Mouse (Mus musculus): ENCODE measurements at regions not wholly inside any gene's neighbourhood (a gene's known extent, or its start where the extent isn't known, plus 50 kb on each side); places are given as distances from the start of the nearest gene placed in this dataset.
A peak's percentile ranks its signal among the peaks of the same experiment; 100 is the strongest.
"Not testable (repeated sequence)": the region's sequence is repeated elsewhere in the genome, so short reads cannot be mapped to it uniquely, and the experiment has no call there.

DNA sequence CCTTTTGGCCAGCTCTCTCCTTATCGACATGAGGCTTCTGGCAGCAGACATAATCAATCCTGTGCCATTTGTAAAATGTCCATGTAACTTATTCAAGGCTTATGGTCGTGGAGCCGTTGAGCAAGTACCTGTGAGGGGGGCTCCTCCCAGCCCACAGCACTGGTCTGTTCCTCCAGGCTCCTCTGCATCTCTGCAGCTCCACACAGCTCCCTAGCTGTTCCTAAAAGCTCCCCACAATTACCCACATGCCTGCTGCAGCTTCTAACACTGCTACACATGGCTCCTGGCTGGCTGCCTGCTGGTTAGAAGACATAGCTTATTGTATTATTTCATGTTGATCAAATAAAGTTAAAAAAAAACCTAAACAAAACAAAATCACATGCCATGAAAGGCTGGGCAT, 77.9 kb downstream of the Tcp10c start:
- DNase-seq (ENCODE audit: low read depth), result not testable (repeated sequence)

DNA sequence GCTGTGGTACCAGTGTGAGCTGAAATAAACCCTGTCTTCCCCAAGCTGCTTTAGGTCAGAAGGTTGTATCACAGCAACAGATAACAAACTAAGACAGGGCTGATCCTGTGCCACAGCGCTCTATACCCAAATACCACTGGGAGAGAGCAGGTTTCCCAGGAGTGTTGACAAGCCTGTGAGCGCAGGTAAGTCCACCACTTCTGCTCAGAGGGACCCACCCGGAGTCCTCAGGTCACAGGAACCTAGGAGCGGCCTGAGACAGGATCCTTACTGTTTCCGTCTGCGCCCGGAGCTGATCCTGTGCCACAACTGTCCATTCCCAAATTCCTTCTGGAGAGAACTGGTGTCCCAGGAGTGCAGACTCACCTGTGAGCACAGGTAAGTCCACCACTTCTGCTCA, 79.8 kb downstream of the Tcp10c start:
- DNase-seq (ENCODE audit: low read depth), result not testable (repeated sequence)

DNA sequence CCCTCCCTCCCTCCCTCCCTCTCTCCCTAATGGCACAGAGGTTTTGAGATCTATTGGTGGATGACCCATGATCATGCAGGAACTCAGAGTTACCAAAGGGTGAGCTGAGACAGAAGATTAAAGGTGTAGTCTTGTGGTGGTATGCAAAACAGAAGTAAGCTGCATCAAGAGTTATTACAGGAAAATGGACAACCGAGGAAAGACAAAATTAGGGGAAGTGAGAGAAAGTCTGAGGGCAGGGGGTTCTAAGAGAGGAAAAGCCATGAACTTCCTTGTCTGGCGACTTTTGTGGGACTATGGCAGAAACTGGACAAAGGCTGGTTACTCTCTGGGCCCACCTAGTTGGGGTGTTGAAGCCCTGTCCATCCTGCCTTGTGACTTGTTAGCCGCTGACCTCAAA, 84.4 kb downstream of the Tcp10c start:
- DNase-seq (ENCODE audit: low read depth), result not testable (repeated sequence)

DNA sequence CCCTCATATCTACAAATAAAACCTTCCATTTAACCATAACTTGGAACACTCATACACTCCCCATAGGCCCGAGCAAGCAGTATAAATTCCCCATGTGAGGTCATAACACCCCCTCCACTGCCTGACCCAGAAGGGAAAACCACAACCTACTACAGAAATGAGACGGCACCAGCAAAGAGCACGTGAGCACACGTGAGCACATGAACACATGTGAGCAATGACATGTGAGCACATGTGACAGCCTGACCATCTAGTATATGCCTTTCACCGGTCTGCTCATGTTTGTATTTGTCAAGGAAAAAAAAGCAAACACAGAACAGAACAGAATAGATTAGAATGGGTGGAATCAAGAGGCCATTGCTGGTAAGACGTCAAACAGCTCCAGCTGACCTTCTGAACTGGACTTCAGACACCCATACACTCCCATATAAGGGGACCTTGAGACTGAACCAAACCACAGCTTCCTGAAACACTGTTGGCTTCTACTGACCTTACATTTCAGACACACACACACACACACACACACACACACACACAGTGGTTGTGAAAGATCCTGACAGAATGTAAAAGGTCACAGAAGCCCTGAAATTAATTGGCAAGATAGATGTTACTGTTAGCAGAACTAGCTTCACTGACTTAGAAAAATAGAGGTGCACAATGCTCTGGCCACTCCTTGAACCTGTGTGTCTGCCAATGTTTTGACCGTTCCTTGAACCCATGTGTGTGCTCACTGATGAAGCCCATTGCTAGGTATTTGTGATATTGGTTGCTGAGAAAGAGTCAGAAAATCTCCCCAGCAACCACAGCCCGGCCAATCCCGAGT, 86.5 kb downstream of the Tcp10c start:
- not testable (repeated sequence) for DNase-seq (ENCODE audit: low read depth)

DNA sequence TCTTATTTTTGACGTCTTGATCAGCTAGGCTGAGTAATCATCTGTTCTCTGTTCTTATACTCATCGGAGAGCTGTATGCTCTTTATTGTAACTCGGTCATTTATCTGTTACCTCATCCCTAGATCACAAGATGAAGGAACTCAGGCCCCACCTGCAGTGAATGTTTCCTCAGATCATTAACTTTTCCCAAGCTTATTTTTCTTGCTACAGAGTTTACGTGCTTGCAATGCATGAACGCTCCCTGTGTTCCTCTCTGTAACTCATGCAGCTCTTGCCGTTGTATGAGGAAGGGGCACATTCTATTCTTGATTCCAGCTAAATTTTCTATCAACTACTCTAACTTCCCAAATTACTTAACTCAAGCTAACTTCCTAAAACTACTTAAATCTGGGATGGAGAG, 87.9 kb downstream of the Tcp10c start:
- not testable (repeated sequence) for DNase-seq (ENCODE audit: low read depth)

DNA sequence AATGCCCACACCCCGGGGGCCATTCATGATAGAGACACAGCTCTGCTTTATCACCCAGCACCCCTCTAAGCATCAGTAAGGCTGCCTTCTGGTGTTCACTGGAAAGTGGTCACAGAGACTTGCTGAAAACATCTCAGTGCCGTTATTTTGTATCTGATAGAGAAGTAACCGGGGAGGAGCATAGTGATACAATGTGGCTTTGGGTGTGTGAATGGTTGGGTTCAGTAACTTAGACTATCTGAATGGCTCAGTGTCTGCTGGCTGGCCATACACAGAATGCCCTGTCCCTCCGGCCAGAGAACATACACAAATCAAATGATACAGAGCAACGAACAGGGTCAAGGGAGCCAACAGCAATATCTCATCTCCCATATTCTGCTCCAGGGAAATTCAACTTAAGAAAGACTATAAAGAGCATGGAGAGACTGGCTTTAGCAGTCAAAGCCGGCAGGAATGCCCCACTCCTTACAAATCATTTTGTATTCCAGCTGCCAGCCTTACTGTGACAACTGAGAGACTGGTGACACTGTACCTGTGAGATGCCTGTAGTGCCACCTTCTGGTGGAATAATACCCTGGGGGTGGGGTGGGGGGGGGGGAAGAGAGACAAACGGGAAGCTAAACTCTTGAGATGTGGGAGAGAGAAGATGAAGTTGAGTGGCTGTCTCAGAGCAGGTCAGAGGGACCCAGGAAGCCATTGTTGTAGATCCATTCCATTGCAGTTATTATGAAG, 102.7 kb downstream of the Tcp10c start:
- not testable (repeated sequence) for DNase-seq (ENCODE audit: low read depth)

DNA sequence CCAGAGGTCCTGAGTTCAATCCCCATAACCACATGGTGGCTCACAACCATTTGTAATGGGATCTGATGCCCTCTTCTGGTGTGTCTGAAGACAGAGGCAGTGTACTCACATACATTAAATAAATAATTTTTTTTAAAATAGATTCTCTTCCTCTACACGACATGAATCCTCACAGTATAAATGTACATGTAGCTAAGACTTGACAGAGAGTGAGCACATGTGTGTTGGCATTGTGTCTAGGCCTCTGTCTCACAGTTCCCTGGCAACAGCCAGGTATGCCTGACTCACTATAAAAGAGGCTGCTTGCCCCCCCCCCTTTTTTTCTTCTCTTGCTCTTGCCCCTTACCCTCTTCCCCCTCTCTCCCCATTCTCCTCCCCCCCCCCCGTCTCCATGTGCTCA, 103.6 kb downstream of the Tcp10c start:
- not testable (repeated sequence) for DNase-seq (ENCODE audit: low read depth)

DNA sequence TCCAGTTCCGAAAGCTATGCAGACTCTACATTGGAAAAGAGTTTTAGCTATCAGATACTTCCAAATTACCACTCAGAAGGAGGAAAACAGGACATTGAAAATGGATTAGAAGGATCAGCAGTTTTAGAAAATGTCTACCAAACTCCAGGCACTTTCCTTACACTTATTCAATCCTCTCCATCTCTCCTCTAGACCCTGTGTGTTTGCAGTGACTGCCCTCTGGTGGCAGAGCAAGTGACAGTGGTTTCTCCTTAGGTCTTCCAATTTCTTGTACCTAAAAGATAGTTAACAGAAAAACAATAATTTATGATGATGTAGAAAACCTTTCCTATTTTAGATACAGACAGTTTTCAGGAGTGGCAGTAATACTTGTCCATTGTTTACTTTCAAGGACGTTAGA, 104.4 kb downstream of the Tcp10c start:
- DNase-seq (ENCODE audit: low read depth), result not testable (repeated sequence)

DNA sequence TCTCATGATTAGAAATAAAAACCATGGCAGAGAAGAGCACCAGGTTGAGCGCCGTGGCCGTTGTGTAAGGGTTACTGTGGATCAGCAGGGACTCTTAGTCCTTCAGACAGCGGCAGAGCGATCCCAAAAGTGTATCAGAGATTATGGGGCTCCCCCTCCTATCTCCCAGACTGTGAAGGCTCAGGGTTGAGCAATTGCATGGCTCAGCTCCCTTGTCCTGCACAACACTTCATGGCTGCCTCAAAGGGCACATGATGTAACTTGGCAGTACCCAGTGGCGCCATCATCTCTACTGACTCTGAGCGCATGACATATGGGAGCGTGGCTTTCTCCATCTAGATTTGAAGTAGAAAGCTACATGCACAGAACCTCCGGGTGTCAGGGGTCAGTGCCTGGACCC, 108.3 kb downstream of the Tcp10c start:
- not testable (repeated sequence) for DNase-seq (ENCODE audit: low read depth)

DNA sequence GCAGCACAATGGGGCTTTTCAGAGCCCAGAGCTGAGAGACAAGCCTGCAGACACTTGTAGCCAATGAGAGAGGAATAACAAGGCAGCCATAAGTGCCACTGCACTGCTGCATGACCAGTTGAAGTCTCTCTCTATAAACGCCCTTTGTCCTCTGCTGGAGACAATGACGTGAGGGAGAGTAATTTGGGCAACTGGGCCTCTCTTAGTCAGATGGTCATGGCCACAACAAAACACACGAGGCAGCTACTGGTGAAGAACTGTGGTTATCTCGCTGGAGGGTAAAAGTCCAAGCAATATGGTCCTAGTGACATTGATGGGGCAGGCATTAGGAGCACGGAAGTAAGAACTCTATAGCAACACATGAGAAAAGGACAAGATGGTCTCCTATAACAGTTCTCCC, 111.5 kb downstream of the Tcp10c start:
- not testable (repeated sequence) for DNase-seq (ENCODE audit: low read depth)

DNA sequence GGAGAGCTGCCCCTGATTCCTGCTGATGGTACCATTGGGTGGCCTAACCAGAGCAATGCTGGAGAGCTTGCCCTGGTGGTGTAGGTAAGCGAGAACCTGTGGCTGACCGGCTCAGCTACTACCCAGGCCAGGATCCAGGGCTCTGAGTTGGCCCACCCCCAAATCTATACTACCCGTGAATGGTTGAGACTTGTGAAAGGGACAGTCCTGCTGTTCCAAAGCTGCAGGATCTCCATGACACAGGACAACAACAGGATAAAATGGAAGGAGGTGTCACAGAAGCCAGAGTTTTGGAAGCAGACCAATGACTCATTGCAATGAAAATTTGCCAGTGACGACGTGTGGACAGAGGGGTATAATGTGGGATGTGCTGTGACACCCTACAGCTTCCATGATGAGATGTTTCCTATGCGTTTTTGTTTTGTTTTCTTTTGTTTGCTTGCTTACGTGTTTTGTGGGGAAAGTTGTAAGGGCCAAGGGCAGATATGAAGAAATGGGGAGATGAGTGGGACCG, 115.6 kb downstream of the Tcp10c start:
- DNase-seq (ENCODE audit: low read depth), result not testable (repeated sequence)

DNA sequence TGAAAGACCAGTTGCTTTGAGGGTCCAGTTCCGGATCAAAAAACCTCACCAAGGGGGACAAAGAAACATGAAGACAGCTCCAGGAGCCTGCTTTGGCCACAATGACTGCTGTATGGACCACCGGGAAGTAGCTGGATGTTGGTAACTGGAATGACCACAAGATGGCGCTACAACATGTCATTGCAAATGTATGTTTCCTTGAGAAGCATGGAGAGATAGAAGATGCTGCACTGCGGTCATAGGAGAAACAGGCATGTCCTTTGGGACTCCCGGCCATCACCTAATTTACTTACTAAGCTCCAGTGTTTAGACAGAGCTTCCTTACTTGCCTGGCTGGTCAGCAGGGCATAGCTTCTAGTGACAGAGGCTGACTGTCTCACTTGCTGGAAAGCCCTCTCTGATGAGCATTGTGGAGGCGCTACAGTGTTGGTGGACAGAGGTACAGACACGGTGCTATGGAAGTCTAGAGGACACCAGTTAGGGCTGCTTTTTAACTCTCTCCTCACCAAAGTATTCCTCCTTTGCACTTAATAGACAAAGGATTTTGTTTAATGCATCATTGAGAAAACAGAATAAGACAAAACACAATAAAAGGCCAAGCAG, 118.2 kb downstream of the Tcp10c start:
- DNase-seq (ENCODE audit: low read depth), result peak; percentile 48

DNA sequence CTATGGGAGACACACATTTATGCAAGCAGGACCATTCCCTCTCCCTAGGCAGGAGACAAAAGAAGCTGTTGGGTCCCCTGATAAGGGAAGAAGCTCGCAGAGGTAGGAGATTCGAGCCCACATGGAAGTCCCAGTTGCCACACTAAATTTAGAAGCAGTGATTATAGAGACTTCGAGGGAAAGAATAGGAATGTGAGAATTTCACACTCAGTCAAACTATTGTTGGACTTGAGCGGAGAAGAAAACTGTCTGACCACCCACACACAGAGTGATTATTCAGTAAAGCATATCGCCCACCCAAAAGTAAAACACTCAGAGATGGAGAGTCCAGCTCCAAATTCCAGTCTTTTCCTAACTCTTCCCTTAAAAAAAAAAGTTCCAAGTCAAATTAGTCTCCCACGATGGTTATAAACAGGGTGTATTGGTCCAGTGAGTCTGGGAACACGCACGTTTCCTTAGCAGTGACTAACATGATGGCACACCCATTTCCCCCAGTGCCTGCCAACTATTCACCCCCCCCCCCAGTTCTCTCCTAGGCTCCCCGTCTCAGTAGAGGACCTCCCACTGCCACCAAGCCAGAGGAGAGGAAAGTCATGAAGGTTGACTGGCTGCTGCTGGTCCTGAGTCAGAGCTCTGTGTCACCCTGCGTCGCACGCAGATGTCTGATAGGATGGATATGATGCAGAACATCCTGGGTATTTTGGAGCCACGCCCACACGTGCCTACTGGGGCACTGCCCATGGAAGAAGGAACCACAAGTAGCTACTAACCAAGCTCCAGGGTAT, 120.1 kb downstream of the Tcp10c start:
- DNase-seq (ENCODE audit: low read depth), result no peak

DNA sequence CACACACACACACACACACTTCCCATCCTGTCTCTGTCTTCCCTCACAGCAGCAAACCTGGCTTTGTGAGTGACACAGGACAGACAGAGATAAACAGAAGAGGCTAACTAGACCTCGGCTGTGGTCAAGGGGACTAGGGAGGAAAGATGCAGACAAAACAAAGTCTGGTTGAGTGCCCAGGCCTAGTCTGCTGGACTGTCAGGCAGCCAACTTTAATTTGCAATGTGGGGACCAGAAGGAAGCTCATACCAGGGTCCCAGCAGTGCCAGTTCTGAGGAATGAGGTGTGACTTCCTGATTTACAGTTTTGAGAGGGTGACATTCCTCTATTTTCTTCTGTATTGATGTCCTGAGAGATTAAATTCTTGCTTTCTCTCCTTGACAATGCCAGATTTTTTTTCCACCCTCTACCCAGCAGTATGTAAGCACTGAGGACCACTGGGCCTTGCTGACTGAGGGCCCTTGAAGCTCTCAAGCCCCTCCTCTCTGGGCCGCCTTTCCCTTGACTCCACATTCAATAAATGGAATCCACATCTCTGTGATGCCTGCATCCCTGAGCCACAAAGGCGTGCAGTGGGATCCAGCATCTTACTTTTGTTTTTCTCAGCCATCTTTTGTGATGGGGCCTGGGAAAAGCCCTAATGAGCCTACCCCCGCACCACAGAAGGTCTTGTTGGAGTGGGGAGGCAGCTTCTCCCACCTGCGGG, 124.6 kb downstream of the Tcp10c start:
- no peak for DNase-seq (ENCODE audit: low read depth)

DNA sequence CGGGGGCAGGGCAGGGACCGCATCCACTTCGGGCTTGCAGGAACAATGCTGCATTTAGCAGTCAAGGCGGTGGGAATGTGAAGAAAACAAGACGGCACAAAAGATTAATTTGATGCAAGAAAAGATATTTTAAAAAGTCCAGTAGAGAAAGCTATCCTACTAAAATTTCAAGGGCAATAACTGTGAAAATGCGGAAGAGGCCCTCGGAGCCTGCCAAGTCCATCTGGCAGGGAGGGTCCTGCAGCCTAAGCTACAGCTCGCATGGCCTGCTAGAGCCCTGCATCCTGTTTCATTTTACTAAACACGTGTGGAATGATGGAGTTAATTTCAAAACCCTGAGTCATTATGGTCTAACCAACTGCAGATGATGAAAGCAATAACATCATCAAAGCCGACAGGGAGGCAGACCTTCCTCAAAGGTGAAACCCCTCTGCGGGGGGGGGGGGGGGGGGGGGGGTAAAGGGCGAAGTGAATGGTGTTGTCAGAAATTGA, 125.2 kb downstream of the Tcp10c start:
- no peak for DNase-seq (ENCODE audit: low read depth)

DNA sequence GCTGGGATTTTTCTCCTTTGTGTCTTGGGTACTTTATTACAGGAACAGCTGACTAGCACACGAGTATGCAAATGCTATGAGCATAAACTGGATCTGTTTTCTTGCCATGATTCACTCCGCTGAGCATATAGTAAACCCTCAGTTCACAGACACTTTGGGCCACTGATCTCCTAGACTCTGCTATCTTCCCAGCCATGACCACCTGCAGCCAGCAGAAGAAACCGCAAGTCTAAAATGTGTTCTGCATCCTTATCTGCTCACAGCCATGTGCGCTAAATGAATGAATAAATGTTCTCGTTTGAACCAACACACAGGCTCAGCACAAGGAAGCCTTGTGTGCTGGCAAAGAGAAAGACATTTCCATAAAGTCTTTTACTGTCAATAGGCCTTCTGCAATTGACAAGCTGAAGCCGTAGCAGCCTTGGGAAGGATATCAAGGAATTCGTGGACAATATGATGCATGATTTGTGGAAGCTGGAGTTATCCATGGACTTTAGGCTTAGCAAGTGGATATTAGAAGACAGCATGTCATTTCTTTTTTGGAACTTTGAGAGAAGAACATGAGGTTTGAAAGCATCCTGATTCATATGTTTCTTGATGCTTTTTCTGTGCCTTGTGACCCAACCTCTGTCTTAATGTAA, 127.2 kb downstream of the Tcp10c start:
- DNase-seq (ENCODE audit: low read depth), result no peak

DNA sequence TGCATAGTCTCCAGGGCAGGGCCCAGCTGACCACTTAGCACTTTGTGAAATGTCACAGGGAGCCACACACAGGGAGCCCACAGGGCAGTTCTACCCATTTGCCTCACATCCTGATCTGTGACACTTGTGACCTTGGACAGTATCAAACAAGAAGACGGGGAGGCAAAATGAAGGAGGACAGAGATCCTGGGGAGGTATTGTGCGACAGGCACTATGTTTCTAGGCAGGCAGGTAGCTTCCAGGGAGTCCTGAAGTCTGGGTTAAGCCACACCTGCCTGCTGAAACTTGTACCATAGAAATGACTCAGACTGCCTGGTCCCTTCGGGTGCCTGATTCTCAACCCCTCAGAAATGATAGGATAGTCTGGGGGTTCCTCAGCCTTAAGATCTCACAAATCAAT, 127.8 kb downstream of the Tcp10c start:
- DNase-seq (ENCODE audit: low read depth), result no peak

DNA sequence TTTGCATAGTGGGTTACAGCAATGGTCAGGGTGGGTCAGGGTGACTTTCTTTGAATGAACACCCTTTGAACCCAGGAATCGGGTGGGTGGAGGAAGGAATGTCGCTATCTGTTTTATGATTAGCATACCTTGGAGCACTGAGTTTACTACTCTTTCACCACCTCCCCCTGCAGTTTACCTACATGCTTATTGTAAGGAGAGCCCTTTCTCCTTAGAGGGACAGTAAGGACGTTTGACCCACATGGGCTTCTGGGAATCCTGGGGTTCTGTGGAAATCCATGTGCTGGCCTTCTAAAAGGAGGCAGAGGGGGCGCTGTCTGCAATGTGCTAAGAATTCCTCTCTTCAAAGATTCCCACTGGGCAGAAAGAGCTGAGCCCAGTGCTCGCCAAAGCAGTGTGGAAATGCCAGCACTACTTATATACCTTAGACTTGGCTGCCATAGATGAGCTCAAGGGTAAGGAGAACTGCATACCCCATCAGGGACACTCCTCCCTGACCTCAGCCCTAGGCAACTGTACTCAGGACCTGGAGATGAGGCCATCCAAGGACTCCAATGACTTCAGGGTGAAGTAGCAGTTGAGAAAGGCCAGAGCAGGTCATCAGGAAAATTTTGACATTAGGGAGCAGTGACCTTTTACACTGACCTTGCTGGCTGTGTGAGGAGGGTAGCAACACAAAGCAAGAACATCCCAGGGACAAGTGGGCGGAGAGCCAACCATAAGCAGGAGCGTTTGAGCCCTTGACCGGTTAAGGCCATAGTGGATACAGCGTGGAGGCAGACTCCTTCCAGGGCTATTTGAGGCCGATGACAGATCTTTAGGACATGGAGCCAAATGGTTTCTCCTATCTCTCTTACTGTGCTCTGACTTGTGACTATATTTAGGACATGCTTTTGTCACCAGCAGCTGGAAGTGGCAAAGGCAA, 133.2 kb downstream of the Tcp10c start:
- DNase-seq (ENCODE audit: low read depth), result no peak

DNA sequence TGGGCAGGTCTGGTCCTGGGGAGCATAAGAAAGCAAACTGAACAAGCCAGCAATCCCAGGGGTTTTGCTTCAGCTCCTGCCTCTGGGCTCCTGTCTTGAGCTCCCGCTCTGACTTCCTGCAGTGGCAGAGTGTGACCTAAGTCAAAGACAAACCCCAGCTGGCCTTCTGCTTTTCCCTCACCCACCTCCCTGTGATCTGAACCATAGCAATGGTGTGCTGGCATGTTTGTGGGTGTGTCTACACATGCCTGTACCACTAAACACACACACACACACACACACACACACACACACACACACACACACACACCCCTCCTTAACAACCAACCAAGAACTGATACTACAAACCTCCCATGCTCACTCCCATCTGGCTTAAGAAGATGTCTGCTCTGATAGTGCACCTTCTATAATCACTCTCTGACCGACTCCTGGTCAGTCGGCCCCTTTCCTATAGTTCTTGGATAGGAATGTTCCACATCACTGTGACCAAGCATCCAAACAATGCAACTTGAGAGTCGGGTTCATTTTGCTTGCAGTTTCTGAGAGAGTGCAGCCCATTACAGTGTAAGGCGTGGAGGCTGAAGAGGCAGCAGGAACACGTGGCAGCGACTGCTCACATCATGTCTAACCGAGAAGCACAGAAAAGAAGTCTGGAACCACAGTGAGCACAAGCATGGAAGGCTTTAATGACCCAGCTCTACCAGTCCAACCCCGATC, 134.4 kb downstream of the Tcp10c start:
- DNase-seq (ENCODE audit: low read depth), result no peak
